Mouse (Mus musculus): ENCODE measurements around the gene March8.
A peak's percentile ranks its signal among the peaks of the same experiment; 100 is the strongest.

March8 gene

DNA sequence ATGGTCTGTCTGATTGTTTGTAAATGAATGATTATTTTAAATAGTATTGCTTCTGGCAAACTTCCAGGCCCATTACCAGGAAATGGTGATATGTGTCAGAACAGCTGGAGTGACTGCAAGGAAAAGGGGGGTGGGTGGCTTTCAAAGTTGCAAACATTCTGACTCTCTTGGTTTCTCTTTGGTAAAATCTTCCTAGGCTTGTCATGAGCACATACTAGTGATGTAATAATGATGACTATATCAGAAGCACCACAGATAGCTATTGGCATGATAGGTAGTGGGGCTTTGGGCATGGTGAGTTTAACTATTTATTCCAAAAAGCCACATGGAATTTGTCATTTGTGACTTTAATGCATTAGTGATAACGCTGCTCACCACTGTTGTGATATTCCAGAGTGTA is 36.3 kb downstream of the March8 start:
- no peak for DNase-seq (ENCODE audit: low spot score)

DNA sequence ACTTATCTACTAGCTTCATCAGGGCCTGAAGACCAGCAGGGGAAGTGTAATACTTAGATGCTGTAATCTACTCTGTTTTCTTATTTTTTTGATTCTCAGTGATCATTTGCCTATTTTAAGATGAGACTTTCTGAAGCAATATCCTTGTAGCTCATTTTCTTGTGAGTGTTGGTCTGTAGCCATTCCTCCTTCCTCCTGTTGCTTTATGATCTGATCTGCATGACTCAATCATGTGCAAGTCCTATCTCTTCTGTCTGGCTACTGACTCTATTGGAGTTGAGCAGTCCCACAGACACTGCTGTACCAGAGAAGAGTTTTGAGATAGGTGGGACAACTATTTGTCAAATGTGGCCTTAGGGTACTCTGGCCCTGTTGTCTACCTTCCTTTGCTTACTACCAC is 36.8 kb downstream of the March8 start:
- DNase-seq (ENCODE audit: low spot score): no peak

DNA sequence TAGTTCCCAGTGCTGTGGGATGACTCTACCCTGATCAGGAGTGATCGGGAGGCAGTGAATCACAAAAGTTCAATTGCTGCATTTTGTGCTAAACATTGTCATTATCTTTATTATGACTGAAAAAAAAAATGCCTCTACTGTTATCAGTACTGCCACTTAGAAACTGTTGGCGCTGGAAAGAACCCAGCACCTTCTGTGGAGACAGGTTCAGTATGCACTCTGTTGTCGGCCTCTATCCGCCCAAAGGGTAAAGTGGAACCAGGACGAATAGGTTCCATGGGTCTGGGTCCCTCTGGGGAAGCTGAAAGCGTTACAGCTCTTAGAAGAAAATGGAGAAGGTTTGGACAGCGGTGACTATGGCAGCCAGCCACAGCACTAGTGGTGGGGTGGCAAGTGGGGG is 41.1 kb downstream of the March8 start:
- no peak for DNase-seq (ENCODE audit: low spot score)

DNA sequence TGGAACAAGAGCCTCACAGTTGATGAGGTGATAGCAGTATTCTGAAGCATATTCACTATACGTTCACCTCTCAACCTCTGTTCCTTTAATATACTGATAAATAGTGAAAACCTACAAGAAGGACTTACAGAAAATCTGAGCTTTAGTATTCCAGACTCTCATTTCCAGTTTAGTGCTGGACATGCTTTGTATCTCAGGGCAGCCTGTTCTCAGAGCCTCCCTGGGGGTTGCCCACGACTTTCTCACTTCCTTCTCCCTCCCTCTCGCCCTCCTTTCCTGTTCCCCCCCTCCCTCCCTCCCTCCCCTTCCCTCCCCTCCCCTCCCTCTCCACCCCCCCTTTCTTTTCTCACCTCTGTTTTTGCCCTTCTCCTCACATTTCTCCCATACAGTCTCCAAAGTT is 42.3 kb downstream of the March8 start:
- DNase-seq (ENCODE audit: low spot score): no peak

DNA sequence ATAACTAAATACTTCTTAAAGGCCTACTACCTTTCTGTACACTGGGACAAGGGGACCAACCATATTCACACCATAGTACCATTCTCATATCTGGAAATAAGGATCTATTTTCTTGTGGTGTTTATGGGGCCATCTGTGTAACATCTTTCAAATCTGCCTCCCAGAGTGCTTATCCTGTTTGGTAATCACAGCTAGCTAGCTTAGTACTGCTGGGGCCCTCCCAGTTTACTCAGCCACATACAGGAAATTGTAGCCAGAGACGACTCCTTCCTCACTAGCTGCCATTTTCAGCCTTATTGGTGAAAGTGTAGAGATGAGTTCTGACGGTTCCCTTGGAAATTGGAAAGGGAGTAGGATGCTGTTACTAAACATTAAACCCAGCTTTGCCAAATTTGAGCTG is 43.8 kb downstream of the March8 start:
- no peak for DNase-seq (ENCODE audit: low spot score)

DNA sequence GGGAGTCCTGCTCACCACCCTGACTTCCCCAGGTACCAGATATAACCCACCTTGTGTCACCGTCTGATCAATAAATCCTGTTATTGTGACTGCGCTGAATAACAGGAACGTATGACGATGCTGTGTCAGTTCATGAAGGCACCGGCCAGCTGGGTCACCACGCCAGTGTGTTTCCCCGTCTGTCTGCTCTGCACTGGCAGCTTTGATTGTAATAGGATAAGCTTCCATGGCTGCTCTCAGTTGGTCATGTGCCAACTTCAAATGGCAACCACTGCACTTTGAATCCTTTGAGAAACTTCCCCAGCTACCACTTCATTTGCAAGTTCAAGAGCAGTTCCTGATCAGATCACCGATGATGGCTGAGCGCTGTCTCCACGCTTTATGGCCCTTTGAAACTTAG is 45.8 kb downstream of the March8 start:
- no peak for DNase-seq (ENCODE audit: low spot score)

DNA sequence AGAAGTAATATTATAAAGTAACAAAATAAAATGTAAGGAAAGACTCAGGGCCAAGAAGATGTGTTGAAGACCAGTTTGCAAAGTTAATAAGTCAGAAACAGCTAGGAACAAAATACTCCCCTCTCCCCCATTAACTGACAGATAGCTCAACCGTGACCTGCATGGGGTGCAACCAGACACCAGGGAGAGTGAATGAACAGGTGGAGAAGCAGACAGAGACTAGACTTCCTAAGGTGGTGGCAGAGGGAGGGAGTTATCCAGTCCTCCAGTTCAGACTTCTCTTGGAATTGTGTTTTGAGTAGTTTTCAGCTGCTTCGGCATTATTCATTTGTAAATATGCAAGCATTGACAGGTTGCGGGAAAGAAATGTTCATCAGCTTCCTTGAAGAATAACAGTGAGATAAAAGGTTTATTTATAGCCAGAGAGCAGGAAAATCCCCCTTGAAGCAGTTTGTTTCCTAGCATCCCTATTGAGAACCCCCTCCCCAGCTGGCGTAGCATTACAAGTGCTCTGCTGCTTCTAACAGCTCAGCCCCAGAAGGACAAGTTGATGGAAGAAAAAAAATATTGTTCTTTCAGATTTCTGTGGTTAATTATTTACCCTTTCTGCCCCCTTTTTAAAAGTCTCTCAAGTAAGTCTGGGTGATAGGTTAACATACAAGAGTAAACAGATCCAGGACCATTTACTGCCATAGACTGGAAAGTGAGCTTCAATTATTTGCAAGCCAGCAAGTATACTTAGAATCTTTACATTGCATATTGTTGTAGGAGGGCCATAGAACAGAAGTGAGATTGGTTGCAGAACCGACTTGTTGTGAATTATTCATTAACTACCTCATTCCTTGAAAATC is 47.6 kb downstream of the March8 start:
- no peak for DNase-seq (ENCODE audit: low spot score)

DNA sequence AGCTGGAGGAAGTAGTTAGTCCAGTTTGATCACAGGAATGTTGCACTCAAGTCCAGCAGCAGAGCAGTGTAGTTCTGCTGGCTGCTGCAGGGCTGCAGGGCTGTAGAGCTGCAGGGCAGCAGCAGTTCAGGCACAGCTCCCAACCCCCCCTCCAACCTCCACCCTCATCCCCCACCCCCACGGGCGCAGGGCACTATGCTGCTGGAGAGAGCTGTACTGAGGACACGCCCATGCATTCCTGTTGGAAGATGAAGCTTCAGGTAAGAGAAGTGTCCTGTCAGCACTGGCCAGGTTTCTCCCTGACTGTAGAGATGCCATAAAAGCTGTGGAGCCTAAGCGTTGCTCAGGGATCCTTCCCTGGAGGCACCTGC is 48.2 kb downstream of the March8 start:
- no peak for DNase-seq (ENCODE audit: low spot score)

DNA sequence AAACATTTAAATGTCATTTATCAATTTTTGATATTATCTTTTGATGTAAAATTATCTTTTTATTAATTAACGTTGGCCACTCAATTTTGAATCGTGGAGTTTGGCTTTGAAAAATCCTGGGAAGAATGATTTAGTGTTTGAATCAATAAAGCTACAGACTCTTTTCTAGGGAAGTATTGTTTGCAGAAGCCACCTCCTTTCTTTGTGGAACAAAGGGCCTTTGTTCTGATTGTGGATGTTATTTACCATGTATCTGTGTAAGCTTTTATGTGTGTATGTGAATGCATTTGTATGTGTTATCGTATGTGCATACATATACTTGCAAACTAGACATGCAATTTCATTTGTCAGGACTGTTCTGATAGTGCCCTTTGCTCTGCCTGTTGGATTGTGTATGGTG is 48.7 kb downstream of the March8 start:
- DNase-seq (ENCODE audit: low spot score): no peak

DNA sequence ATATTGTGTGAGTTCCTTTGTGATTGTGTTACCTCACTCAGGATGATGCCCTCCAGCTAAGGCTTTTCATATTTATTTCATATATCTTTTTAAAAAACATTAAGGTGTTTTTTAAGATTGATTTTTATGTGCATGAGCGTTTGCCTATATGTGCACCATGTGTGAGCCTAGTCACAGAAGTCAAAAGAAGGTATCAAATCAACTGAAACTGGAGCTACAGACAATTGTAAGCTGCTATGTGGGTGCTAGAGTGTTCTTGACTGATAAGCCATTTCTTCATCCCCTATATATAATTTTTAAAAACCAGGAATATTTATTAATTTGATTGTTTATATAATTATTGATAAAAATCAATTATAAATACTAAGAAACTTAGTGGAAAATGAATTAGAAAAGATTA is 50.2 kb downstream of the March8 start:
- DNase-seq (ENCODE audit: low spot score): no peak

DNA sequence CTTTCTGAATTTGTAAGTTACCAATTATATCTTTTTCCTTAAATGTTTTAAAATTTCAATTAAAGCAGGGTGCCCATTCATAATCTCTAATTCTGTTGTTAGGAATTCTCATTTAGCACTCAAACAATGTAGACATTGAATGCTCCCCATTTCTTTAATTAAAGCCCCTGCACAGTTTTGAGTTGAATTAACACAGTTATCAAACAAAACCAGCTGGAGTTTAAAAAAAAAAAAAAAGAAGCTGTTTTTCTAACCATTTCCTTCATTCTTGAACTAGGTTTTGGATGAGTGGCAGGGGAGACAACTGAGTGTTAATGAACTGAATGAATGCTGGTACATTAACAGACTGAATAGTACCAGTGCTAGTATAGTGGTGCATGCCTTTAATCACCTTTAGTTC is 51.7 kb downstream of the March8 start:
- DNase-seq (ENCODE audit: low spot score): no peak

DNA sequence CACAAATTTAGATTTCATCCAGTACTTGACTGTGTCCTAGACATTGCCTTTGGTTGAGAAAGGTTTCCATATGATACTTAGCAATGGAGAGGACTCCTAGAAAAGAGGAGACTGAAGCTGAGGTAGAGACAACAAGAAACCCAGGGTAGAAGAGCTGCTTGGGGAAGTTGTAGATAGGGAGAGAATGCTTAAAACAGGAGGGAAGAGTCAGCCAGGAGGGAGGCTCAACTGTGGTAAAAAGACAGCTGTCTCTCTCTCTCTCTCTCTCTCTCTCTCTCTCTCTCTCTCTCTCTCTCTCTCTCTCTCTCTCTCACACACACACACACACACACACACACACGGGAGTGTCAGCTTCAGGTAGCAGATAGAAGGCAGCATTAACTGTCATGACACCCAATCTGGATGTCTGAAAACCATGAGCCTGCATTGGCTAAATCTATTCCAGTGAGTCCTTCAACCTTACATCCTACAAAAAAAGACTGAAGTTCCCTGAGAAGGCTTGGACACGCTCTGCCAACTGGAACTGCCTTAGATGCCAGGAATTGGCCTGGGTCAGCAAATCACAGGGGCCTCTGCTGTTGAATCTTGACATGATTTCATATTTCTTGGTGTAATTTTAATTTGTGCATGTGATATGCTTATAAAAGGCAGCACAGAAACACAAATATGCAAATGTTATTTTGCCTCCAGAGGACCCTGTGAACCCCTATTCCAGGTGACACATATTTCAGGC is 57.3 kb downstream of the March8 start:
- peak; percentile 35 for DNase-seq (ENCODE audit: low spot score)

DNA sequence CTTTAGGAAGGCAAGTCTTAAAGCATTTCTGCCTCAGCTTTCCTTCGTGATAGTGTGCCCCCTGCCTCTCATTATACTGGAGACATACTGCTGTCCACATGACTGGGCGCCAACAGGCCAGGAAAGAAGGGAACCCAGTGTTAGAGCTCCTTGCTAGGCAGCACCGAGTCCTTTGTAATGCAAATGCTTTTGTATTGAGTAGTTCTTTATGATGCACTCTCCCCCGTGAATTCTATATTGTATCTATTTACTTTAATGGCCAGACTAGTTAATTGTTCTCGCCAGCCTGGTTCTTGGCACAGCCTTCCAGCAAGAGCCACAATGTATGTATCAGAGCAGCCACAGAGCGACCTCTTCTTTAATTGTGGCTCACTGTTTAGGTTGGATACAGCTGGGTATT is 59.8 kb downstream of the March8 start:
- no peak for DNase-seq (ENCODE audit: low spot score)

DNA sequence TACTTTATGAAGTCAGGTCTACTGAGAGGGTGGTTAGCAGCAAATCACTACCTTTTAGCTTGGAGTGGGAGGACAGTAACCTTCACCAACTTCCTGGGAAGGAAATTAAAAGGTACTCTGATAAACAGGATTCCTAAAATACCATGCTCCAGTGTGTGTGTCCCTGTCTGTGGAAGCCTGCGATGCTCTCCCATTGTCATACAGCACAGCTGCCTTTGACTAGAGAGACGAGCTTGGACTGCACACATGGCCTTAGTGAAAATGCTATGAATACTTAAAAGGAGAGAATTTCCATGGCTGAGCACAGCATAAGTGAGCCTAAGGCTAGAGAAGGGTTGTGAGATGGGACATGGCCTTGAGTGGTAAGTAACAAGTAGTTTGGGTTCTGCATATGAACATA is 60.3 kb downstream of the March8 start:
- DNase-seq (ENCODE audit: low spot score): no peak

DNA sequence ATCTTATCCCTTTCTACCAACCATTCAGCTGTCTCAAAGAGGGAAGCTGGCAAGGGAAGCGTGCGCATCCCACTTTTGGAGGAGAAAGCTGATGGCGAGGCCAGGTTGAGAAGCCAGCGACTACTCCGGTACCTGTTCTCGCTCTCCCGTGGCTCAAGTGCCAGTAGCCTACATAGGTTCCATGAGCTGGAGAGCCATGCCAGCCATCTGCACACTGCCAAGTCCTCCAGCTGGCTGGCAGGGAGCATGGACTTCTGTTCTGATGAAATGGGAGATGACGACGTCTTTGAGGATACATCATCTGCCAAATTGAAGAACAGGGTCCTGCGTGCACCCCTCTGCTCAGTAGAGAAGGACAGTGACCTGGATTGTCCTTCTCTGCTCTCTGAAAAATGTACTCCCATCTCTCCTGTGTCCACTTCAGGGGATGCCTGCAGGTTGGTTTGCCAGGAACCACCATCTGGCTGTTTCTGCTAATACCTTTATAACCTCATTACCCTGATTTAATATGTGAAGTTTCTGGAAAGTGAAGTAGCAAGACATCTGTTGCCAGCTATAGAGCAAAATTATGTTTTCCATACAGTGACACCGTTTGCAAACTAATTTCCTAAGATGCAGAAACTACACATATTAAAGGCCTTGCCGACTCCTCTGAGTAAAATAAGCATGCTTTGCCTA is 64.1 kb downstream of the March8 start:
- no peak for DNase-seq (ENCODE audit: low spot score)

DNA sequence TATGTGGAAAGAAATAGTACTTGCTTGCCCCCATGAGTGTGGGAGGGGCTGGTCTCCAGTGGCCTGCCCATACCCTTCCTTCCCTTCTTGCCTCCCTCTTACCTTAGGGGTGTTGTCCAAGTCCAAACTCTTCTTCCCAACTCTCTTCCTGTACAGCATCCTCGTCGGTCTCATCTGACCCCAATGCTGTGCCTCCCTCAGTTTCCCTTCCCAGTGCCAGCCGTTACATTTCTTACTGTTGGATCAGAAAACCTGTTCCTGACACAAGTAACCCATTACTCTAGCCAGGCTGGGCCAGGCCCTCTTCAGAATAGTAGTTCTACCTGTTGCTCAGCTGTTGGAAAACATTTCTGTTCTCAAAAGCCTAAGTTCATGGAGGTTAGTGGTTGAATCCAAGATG is 64.6 kb downstream of the March8 start:
- no peak for DNase-seq (ENCODE audit: low spot score)

DNA sequence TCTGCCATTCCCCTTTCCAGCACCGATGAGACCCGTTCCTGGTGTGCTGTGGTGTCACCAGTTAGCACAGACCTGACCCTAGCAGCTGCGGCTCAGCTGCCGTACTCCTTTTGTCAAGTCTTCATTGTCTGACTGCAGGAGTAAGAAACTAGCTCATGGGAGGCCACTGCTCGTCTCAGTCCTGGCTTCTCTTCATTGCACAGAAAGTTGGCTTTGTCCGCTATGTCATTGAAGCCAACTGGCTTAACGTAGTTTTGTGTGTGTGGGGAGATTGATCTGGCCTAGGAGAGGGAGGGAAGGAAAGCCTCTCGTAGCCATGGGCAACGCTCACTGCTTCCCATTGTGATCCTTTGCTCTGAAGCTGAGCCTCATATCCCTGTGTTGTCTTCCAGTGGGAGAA is 67.4 kb downstream of the March8 start:
- DNase-seq (ENCODE audit: low spot score): no peak

DNA sequence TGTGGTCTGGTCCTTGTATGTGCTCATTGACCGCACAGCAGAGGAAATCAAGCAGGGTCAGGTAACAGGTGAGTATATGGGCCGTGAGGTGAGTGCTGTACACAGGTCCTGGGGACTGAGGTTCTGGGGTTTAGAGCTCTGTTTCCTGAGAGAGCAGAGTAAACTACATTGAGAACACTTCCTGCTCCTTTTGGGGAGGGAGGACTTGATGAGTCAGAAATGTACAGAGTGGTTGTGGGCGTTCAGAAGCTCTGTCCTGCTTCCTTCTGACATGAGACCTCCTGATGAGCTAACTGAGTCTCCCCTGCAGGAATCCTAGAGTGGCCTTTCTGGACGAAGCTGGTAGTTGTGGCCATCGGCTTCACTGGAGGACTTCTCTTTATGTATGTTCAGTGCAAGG is 67.9 kb downstream of the March8 start:
- no peak for DNase-seq (ENCODE audit: low spot score)

DNA sequence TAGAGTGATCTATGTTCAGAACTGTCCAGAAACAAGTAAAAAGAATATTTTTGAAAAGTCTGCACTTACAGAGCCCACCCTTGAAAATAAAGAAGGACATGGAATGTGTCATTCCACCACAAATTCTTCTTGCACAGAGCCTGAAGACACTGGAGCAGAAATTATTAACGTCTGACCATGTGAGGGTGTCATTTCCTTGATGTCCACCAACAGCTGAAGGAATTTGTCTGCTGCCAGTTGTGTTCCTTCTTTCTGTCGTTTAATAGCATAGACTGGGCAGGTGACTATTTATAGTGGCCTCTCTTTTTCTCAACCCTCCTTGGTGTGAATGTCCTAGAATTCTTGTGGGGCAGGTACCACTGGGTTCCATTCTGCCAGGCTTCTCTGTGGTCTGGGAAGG is 68.3 kb downstream of the March8 start:
- DNase-seq (ENCODE audit: low spot score): no peak

DNA sequence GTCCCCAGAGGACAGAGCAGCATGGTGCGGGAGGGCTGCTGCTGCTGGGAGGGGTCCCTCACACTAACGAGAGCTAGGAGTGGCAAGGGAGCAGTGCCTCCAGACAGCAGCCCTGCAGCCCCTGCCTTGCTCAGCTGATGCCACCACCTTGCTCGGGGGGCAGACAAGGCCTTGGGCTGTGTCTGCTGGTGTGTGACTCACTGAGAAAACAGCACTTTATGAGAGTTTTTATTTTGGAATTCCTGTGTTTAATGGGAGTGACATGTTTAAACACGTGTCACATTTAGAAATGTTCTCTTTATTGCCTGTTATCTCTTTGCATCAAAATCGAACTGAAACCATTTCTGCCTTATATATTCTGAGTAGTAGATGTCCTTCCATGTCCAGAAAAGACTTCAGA is 68.9 kb downstream of the March8 start:
- DNase-seq (ENCODE audit: low spot score): no peak

DNA sequence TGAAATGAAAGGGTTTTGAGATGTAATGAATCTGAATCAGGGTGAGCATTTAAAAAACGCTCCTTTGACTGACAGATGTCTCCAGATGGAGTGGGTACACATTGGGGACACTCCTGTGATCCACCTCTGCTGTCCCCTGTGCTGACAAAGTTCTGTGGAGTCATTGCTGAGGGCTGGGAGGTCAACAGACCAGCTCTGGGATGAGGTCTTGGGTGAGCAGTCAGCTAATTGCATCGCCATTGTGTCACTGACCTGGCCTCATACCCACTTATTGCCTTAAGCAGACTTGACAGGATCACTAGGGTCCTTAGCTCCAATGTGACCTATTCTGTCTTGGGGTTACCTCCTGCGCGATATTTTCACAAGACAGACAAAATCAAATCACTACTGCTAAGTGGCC is 69.4 kb downstream of the March8 start:
- DNase-seq (ENCODE audit: low spot score): peak; percentile 13

DNA sequence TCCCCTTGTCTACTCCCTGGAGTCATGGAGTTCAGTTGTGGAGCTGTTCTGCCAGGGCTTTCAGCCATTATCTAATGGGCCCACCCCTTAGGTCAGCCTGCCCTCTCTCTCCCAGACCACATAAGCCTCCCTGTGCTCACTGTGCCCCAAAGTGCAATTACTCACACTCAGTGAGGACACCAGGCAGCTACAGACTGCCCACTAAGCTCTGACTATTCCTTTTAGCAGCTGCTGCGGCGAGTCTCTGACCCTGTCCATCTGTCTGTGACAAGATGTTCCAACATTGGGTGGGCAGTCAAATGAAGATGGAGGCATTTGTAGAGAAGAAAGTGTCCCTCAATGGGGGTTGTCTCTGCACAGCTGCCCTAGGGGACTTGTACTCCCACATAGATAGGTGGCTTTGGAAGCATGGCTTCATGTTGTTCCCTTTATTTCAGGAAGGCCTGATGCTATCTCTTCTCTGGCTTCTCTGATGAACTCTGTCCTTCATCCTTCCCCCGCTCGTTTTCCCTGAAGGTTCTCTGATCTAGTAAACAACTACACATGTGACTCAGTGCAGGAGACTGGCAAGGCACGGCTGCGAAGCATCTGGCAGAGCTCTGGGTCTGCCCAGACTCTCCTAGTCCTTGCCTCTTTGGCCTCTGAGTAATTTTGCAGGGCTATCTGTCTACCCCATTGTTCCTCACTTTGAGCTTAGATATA is 70.3 kb downstream of the March8 start:
- DNase-seq (ENCODE audit: low spot score): peak; percentile 77

DNA sequence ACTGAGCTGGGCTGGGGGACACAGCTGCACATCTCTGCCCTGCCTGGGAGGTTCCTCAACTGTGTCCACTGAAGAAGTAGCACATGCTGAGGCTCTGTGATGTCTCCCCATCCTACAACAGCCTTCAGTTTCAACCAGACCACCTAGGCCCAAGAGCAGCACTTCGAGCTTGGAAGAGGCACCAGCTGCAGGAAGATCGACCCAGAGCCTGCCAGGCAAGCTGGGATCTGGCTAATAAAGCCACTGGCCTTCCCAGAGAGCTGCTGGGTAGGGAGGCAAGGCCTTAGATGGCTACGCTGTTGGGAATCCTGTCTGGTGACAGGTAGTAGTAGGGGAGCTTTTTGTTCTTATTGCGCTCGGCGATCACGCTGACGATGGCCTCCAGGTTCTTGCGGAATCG is 72.6 kb downstream of the March8 start:
- no peak for DNase-seq (ENCODE audit: low spot score)

Data from adipocyte (in vitro differentiated cells).